Mouse (Mus musculus): ENCODE data around the gene Cfd.

The Cfd gene

DNA sequence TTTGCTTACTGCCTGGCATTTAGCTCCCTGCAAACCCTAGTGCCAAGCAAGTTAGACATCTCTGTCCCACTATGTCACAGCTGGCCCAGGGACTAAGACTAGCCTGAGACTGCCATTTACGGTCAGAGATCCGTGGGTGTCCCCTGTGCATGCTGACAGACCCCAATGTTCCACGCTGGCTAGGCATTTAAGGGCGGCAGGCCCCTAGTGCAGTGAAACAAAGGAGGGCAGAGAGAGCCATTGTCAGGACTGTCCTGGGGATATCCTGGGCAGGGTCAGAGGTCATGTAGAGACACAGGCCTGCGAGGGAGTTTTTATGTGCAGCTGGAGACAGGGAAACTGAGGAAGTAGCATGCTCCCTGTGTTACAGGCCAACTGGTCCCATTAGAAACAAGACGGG, 43.2 kb downstream of the Cfd start:
- no peak for DNase-seq (ENCODE audit: low read depth)

DNA sequence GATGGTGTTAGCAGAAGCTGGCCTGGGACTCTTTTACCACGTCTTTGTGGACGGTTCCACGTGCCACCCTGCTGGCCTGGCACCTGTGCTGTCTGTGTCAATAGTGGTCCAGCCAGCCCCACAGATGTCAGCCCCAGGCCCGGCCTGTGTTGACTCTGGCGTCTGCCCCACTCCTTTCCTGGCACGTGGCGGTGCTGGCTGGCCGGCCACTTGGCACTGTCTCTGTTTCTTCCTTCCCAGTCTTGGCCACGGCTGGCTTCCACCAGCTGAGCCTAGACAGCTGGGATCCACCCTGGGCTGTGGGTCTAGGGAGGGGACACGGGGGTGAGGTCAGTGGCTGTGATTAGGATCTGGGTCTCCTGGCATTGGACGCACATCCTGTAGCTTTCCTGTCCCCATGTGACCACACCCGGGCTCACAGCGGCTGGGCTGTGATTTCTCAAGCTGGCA, 43.6 kb downstream of the Cfd start:
- DNase-seq (ENCODE audit: low read depth) = peak; percentile 89

DNA sequence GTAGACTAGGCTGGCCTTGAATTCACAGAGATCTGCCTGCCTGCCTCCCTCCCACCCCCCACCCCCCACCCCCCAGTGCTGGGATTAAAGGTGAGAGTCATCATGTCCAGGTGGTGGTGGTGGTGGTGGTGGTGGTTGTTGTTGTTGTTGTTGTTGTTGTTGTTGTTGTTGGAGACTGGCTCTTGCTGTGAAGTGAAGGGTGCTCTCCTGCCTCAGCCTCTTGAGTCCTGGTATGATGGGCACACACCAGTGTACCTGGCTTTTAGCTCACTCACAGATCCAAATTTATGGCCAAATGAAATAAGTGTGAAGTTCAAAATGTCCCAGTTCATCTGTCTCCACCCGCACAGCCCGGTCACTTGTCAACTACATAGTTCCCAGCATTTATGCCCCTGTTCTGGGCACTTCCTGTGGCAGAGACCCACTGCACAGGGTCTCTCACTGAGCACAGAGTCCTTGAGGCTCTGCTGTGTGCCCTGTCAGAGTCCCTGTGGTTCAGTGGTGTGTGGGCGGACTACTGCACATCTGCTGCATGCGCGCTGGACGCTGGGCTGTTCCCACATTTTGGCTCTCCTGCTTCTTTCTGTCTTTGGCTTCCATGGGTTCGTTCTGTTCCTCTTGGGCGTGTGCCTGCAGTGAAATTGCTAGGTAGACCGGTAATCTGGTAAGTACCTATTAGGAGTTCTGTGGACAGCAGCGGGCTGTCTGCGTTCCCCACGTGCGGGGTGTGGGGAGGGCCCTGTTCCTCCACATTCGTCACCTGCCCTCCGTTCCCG, 44.3 kb downstream of the Cfd start:
- no peak for DNase-seq (ENCODE audit: low read depth)

- DNase-seq (ENCODE audit: low read depth) = no peak
These were observed 45.7 kb downstream of the Cfd start for GRCm38 (mm10) chr10:79936284-79936910.

DNA sequence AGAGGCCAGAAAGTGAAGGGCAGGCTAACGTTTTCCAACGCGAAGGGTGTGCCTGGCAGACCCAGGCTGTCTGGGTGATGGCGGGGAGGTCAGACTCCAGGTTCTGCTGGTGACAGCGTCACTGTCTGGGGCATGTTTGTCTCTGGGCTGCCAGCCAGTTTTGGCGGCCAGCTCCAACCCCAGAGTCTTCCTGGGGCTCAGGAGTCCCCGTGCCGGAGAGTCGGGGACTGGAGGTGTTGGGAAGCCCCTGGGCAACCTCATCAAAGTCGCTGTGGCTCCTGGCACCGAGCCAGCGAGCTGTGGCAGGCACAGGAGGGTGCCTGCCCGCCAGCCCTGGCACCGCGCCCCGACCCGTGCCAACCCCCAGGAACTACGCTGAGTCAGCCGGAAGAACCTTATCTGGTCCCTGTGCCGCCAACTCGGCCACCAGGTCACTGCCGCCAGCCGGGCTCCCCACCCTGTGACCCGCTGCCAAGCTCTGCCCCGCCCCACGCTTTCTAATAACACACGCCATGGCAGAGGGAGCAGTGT, 46.3 kb downstream of the Cfd start:
- no peak for DNase-seq (ENCODE audit: low read depth)

- DNase-seq (ENCODE audit: low read depth) = no peak
These were observed 47.3 kb downstream of the Cfd start for GRCm38 (mm10) chr10:79937775-79938526.

GRCm38 (mm10) chr10:79940749-79941148, 50.1 kb downstream of the Cfd start:
- DNase-seq (ENCODE audit: low read depth) = no peak

Measured in fibroblast of lung, adult 2 months (primary cell).